Mouse (Mus musculus) thymus, adult 2 months (tissue): ENCODE data around the gene Dnajc7. TPM values are rescaled to one million over a fixed set of nuclear protein-coding genes. Genes with fewer than 3 reads are reported as not detected.

Experiments used
- DNase-seq: peaks from one replicate; pipeline ENCODE4 v3.0.0; 2021
- H3K27ac ChIP-seq: fragments of 200-500 bp; 2 replicates; pipeline ENCODE4 v1.5.1; 2012; ENCODE audit warnings: low read length, control low read depth; ENCODE audit not compliant: control insufficient read depth, insufficient read depth
- H3K27me3 ChIP-seq: fragments of 200-500 bp; 2 replicates; pipeline ENCODE4 v1.6.1; 2012; ENCODE audit warnings: mild to moderate bottlenecking, low read length, moderate library complexity, mixed read lengths; ENCODE audit not compliant: control insufficient read depth, insufficient read depth
- H3K36me3 ChIP-seq: fragments of 200-500 bp; 2 replicates; pipeline ENCODE4 v1.6.1; 2012; ENCODE audit warnings: mild to moderate bottlenecking, low read length, moderate library complexity; ENCODE audit not compliant: control insufficient read depth, insufficient read depth
- H3K4me1 ChIP-seq: fragments of 200-500 bp; replicated peaks from 2 replicates; pipeline ENCODE4 v1.6.1; 2012; ENCODE audit warnings: low read length; ENCODE audit not compliant: control insufficient read depth, insufficient read depth
- H3K4me3 ChIP-seq: fragments of 200-500 bp; 2 replicates; pipeline ENCODE4 v1.5.1; 2012; ENCODE audit warnings: mild to moderate bottlenecking, low read length, control low read depth, moderate library complexity; ENCODE audit not compliant: control insufficient read depth, insufficient read depth
- CTCF ChIP-seq: fragments of 200-500 bp; IDR thresholded peaks from 2 replicates; pipeline ENCODE4 v1.5.1; 2012; ENCODE audit warnings: mild to moderate bottlenecking, control low read depth, low read length, moderate library complexity, borderline replicate concordance; ENCODE audit not compliant: control insufficient read depth, poor library complexity, insufficient read depth; ENCODE audit errors: extremely low read depth
- POLR2A ChIP-seq: fragments of 200-500 bp; IDR thresholded peaks from 2 replicates; pipeline ENCODE4 v1.6.1; 2012; ENCODE audit warnings: mild to moderate bottlenecking, low read length, control low read depth, moderate library complexity; ENCODE audit not compliant: control insufficient read depth, poor library complexity, insufficient read depth; ENCODE audit errors: extremely low read depth
- WGBS: fragments of 180-500 bp; shearing (Covaris S2); methylation state at CpG from one replicate; pipeline ENCODE4 v1.1.7; 2018; 5-methylcytosine and 5-hydroxymethylcytosine counted together
- polyA plus RNA-seq: library from polyadenylated mRNA; depleted of rRNA; stranded (reverse); fragments of >200 nt; gene quantifications from 2 replicates; pipeline ENCODE4 v1.2.3, GENCODE M21; 2012

Gene Dnajc7
- polyA plus RNA-seq, 1 experiment, result 110 TPM

GRCm38 (mm10) chr11:100570430-100571201, 49.4 kb downstream of the Dnajc7 start:
- Histone ChIP-seq H3K4me1 (peaks cover 25% of the 10 kb centered on the region), H3K27me3 (no peaks in the 10 kb centered on the region), H3K36me3 (no peaks in the 10 kb centered on the region), H3K4me3 (peak overlapping the region; percentile 32), H3K27ac (no peak overlapping the region)
- TF ChIP-seq CTCF (peak; percentile 35; the same call in 1 of the 2 replicates), POLR2A (no peak)
- 11% methylated on average over 8 of the region's 8 CpGs for WGBS
- peak; percentile 76 for DNase-seq

- 74% methylated on average over 9 of the region's 9 CpGs for WGBS
- Histone ChIP-seq H3K4me3 (no peak overlapping the region), H3K4me1 (peaks cover 22% of the 10 kb centered on the region), H3K27me3 (no peaks in the 10 kb centered on the region), H3K36me3 (no peaks in the 10 kb centered on the region), H3K27ac (no peak overlapping the region)
- TF ChIP-seq CTCF, result no peak
- no peak for TF ChIP-seq POLR2A
- DNase-seq, result no peak
Measured at GRCm38 (mm10) chr11:100569789-100570188, 50.2 kb downstream of the Dnajc7 start.

- H3K4me1 ChIP-seq, result peaks cover 18% of the 10 kb centered on the region
- WGBS, result 96% methylated on average over 8 of the region's 8 CpGs
- no peaks in the 10 kb centered on the region for H3K27me3 ChIP-seq
- TF ChIP-seq POLR2A, result no peak
- TF ChIP-seq CTCF, result no peak
- DNase-seq, result no peak
- H3K4me3 ChIP-seq, result no peak overlapping the region
- H3K27ac ChIP-seq, result no peak overlapping the region
- H3K36me3 ChIP-seq, result no peaks in the 10 kb centered on the region
Measured at GRCm38 (mm10) chr11:100568692-100569091, 51.3 kb downstream of the Dnajc7 start.

- peaks cover 16% of the 10 kb centered on the region for H3K4me1 ChIP-seq
- no peaks in the 10 kb centered on the region for H3K36me3 ChIP-seq
- no peak overlapping the region for H3K27ac ChIP-seq
- H3K4me3 ChIP-seq, result no peak overlapping the region
- no peaks in the 10 kb centered on the region for H3K27me3 ChIP-seq
- no peak for DNase-seq
- TF ChIP-seq CTCF (no peak), POLR2A (no peak)
- 19% methylated on average over 9 of the region's 9 CpGs for whole genome bisulfite sequencing
Measured at GRCm38 (mm10) chr11:100567815-100568245, 52.1 kb downstream of the Dnajc7 start.

GRCm38 (mm10) chr11:100567229-100567628, 52.7 kb downstream of the Dnajc7 start:
- Histone ChIP-seq H3K27me3 (no peaks in the 10 kb centered on the region), H3K27ac (no peak overlapping the region), H3K36me3 (no peaks in the 10 kb centered on the region), H3K4me1 (peaks cover 16% of the 10 kb centered on the region), H3K4me3 (no peak overlapping the region)
- DNase-seq, result no peak
- no peak for TF ChIP-seq POLR2A
- TF ChIP-seq CTCF, result no peak
- WGBS, result 9% methylated on average over 5 of the region's 5 CpGs

- Histone ChIP-seq H3K36me3 (no peaks in the 10 kb centered on the region), H3K4me3 (no peak overlapping the region), H3K4me1 (peaks cover 5% of the 10 kb centered on the region), H3K27me3 (no peaks in the 10 kb centered on the region), H3K27ac (no peak overlapping the region)
- TF ChIP-seq POLR2A (no peak), CTCF (no peak)
- DNase-seq, result no peak
- 94% methylated on average over 6 of the region's 6 CpGs for WGBS
Measured at GRCm38 (mm10) chr11:100564703-100565102, 55.3 kb downstream of the Dnajc7 start.

- TF ChIP-seq POLR2A (no peak), CTCF (no peak)
- Histone ChIP-seq H3K4me3 (no peak overlapping the region), H3K27ac (no peak overlapping the region), H3K36me3 (no peaks in the 10 kb centered on the region), H3K4me1 (peaks cover 5% of the 10 kb centered on the region), H3K27me3 (no peaks in the 10 kb centered on the region)
- DNase-seq, result no peak
- 93% methylated on average over 15 of the region's 15 CpGs for WGBS
Measured at GRCm38 (mm10) chr11:100564297-100564696, 55.7 kb downstream of the Dnajc7 start.
